Mouse (Mus musculus) intestine, embryonic 16.5 days (tissue): ENCODE measurements around the gene Eif4ebp2. TPM values are rescaled to one million over a fixed set of nuclear protein-coding genes. Genes with fewer than 3 reads are reported as not detected.

Experiments used
- ATAC-seq: fragments of 200-750 bp; cut with Nextera tagmentation; 2 replicates; pipeline ENCODE4 v1.8.0; 2017; ENCODE audit warnings: moderate TSS enrichment, moderate library complexity
- H3K27ac ChIP-seq: fragments of 300-500 bp; sonication (generic); 2 replicates; pipeline ENCODE4 v1.5.1; 2014; ENCODE audit warnings: mild to moderate bottlenecking, low read length
- H3K27me3 ChIP-seq: fragments of 300-500 bp; sonication (generic); replicated peaks from 2 replicates; pipeline ENCODE4 v1.6.1; 2014; ENCODE audit warnings: low read length, control low read depth, mixed read lengths; ENCODE audit not compliant: control insufficient read depth, insufficient read depth
- H3K36me3 ChIP-seq: fragments of 300-500 bp; sonication (generic); 2 replicates; pipeline ENCODE4 v1.6.1; 2014; ENCODE audit warnings: low read length, control low read depth; ENCODE audit not compliant: control insufficient read depth, insufficient read depth
- H3K4me1 ChIP-seq: fragments of 300-500 bp; sonication (generic); 2 replicates; pipeline ENCODE4 v1.6.1; 2014; ENCODE audit warnings: low read length, control low read depth, mixed read lengths; ENCODE audit not compliant: control insufficient read depth, insufficient read depth
- H3K4me2 ChIP-seq: fragments of 300-500 bp; sonication (generic); 2 replicates; pipeline ENCODE4 v1.6.1; 2014; ENCODE audit warnings: low read depth, low read length, control low read depth
- H3K4me3 ChIP-seq: fragments of 300-500 bp; sonication (generic); 2 replicates; pipeline ENCODE4 v1.5.1; 2014; ENCODE audit warnings: mild to moderate bottlenecking, low read length
- H3K9ac ChIP-seq: fragments of 300-500 bp; sonication (generic); 2 replicates; pipeline ENCODE4 v1.6.1; 2014; ENCODE audit warnings: low read depth, low read length
- H3K9me3 ChIP-seq: fragments of 300-500 bp; sonication (generic); 2 replicates; pipeline ENCODE4 v1.6.1; 2016; ENCODE audit warnings: low read length, control low read depth; ENCODE audit not compliant: control insufficient read depth
- WGBS: fragments of 180-500 bp; shearing (Covaris S2); extraction: QIAGEN DNeasy Blood & Tissue Kit; methylation state at CpG from one replicate; pipeline ENCODE4 v1.1.7; 2014; 5-methylcytosine and 5-hydroxymethylcytosine counted together
- polyA plus RNA-seq: library from polyadenylated mRNA; unstranded; fragments of >200 nt; fragmentation: Nextera tagmentation; extraction: Ambion mirVana; gene quantifications from 2 replicates; pipeline ENCODE4 v1.2.1, GENCODE M21; 2015

The Eif4ebp2 gene
- polyA plus RNA-seq, 1 experiment from 2014 or later: 64.1 TPM

DNA sequence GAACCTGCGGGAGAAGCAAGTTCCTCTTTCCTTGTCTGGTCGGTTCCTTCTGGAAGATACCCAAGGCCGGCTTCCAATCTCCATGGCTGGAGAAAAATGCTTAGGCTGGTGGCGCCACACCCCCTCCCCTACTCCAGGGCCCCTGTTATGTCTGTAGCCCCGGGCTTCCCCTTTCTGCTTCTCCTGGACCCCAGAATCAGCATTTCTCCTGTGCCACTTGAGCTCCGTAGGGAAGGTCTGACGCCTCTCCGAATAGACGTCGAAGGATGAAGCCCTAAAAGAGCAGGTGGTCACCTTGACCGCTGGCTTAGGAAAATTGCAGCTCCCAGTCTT is 68.8 kb downstream of the Eif4ebp2 start:
- Histone ChIP-seq H3K9me3 (no peaks in the 10 kb centered on the region), H3K36me3 (no peaks in the 10 kb centered on the region), H3K4me1 (peaks cover 25% of the 10 kb centered on the region), H3K4me3 (peak overlapping the region; percentile 66), H3K27me3 (no peaks in the 10 kb centered on the region), H3K27ac (no peak overlapping the region), H3K4me2 (peak overlapping the region; percentile 93), H3K9ac (peak overlapping the region; percentile 69)
- no peak; the same call in 1 of the 2 replicates for ATAC-seq
- 11% methylated on average over 11 of the region's 11 CpGs for WGBS

GRCm38 (mm10) chr10:61383021-61383714 is 69.3 kb downstream of the Eif4ebp2 start, which contains the start of gene Pald1:
Pald1 (minus strand) TSS chr10:61383530.
- Histone ChIP-seq H3K4me1 (peaks cover 25% of the 10 kb centered on the region), H3K9me3 (no peaks in the 10 kb centered on the region), H3K27ac (no peak within 1 kb of the TSS), H3K4me3 (peak within 1 kb of the TSS; percentile 66), H3K27me3 (no peaks in the 10 kb centered on the region), H3K9ac (peak within 1 kb of the TSS; percentile 69), H3K4me2 (peak within 1 kb of the TSS; percentile 93), H3K36me3 (no peaks in the 10 kb centered on the region)
- ATAC-seq: peak; percentile 90
- WGBS: under 1% methylated on average over 59 of the region's 60 CpGs

DNA sequence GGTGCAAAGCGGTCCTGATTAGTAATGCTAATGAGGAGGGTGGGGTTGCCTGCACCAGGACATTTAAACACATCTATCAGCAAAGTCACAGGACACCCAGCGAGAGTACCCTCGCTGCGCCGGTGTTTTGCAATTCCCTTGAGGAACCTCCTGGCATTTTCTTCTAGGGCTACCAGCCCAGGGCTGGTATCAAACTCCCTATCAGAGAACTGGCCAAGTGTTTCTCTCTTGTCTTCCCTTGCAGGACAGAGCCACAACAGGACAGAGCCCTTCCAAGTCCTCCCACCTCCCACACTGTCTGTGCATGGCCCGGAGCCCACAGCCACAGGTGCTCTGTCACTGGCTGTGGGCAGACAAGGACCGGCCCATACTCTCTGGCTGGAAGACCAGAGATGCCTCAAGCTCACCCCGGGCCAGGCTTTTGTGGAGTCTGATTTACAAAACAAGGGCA is 70.2 kb downstream of the Eif4ebp2 start:
- H3K4me3 ChIP-seq: peak overlapping the region; percentile 66
- ATAC-seq: no peak
- peak overlapping the region; percentile 69 for H3K9ac ChIP-seq
- peak overlapping the region; percentile 93 for H3K4me2 ChIP-seq
- no peaks in the 10 kb centered on the region for H3K36me3 ChIP-seq
- peaks cover 25% of the 10 kb centered on the region for H3K4me1 ChIP-seq
- H3K27ac ChIP-seq: no peak overlapping the region
- no peaks in the 10 kb centered on the region for H3K9me3 ChIP-seq
- 7% methylated on average over 8 of the region's 8 CpGs for WGBS
- H3K27me3 ChIP-seq: no peaks in the 10 kb centered on the region

GRCm38 (mm10) chr10:61381823-61382222 is 70.6 kb downstream of the Eif4ebp2 start:
- peaks cover 25% of the 10 kb centered on the region for H3K4me1 ChIP-seq
- peak overlapping the region; percentile 69 for H3K9ac ChIP-seq
- 13% methylated on average over 8 of the region's 8 CpGs for WGBS
- peak overlapping the region; percentile 93 for H3K4me2 ChIP-seq
- no peaks in the 10 kb centered on the region for H3K27me3 ChIP-seq
- no peak for ATAC-seq
- H3K27ac ChIP-seq: no peak overlapping the region
- H3K36me3 ChIP-seq: no peaks in the 10 kb centered on the region
- peak overlapping the region; percentile 66 for H3K4me3 ChIP-seq
- no peaks in the 10 kb centered on the region for H3K9me3 ChIP-seq

- Histone ChIP-seq H3K36me3 (no peaks in the 10 kb centered on the region), H3K4me1 (peaks cover 25% of the 10 kb centered on the region), H3K27ac (0 out of 2 replicates have a peak overlapping the region, but pooled peaks have one; percentile 10), H3K27me3 (no peaks in the 10 kb centered on the region), H3K4me2 (peak overlapping the region; percentile 14; the same call in 1 of the 2 replicates), H3K9ac (peak overlapping the region; percentile 11; the same call in 1 of the 2 replicates), H3K4me3 (no peak overlapping the region), H3K9me3 (no peaks in the 10 kb centered on the region)
- 25% methylated on average over 9 of the region's 9 CpGs for WGBS
- ATAC-seq: no peak
These were observed 72.3 kb downstream of the Eif4ebp2 start for GRCm38 (mm10) chr10:61380186-61380585.

DNA sequence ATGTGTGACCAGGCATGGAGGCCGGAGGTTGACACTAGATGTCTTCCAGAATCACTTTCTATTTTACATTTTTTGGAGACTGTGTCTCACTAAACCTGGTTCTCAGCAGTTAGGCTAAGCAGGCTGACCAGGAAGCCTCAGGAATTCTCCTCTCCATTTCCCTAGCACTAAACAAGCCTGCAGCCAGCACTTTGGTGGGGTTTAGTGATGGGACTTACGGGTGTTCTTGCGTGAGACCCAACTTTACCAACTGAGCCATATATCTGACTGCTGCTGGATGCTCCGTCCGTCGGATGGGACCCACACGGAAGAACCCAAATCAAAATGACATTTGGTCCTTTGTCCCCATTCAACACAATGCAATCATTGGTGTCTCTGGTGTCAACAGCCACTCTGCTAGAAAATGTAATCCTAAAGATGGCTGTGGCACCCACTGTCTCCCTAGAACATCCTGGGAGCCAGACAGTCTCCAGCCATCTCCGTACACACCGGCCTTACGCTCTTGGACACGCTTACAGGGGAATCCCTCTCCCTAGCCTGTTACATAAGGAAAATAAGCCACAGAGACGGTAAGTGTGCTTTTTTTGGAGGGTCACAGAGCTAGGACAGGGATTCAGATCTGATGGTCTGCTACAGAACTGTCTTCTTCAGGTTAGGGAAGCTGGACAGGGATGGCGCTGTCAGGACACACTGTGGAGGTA is 73.0 kb downstream of the Eif4ebp2 start:
- ATAC-seq: no peak
- Histone ChIP-seq H3K27ac (no peak overlapping the region), H3K36me3 (no peaks in the 10 kb centered on the region), H3K4me2 (no peak overlapping the region), H3K27me3 (no peaks in the 10 kb centered on the region), H3K4me1 (peaks cover 25% of the 10 kb centered on the region), H3K4me3 (no peak overlapping the region), H3K9ac (peak overlapping the region; percentile 11; the same call in 1 of the 2 replicates), H3K9me3 (no peaks in the 10 kb centered on the region)
- 89% methylated on average over 13 of the region's 13 CpGs for WGBS

DNA sequence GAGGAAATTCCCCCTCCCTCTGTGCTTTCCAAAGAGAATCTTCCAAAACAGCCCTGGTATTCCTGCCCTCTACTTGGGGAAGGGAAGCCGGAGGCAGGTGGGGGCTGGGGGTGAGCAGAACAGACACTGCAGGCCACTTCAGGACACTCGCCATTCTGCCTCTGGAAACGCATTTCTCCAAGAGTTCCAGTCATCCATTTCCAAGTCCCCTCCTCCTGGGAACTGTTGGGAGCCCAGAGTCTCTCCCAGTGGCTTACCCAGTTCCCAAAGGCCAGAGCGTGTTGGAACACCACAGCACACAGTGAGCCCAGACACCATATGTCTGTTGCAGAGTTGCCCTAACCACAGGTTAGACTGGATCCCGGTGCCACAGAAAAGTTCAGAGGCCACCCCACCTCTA is 73.8 kb downstream of the Eif4ebp2 start:
- Histone ChIP-seq H3K4me3 (no peak overlapping the region), H3K4me1 (peaks cover 26% of the 10 kb centered on the region), H3K27ac (no peak overlapping the region), H3K4me2 (no peak overlapping the region), H3K27me3 (no peaks in the 10 kb centered on the region), H3K9me3 (no peaks in the 10 kb centered on the region), H3K9ac (no peak overlapping the region), H3K36me3 (no peaks in the 10 kb centered on the region)
- 82% methylated on average over 5 of the region's 5 CpGs for WGBS
- ATAC-seq: no peak

Other genes with a start within 250 kb of the Eif4ebp2 start
- 0.75 TPM in 2 replicates for gene Adamts14, start 179.2 kb downstream of the Eif4ebp2 start, polyA plus RNA-seq
- 0.06 TPM in 1 of 2 replicates, not detected in the other for gene Prf1, start 154.8 kb downstream of the Eif4ebp2 start, polyA plus RNA-seq
- 13.2 and 15.0 TPM in 2 replicates for gene Pald1, start 69.1 kb downstream of the Eif4ebp2 start, polyA plus RNA-seq
- 0.15 and 0.16 TPM in 2 replicates for gene Nodal, start 34.7 kb downstream of the Eif4ebp2 start, polyA plus RNA-seq
- 5.8 TPM in 2 replicates for gene Lrrc20, start 23.1 kb upstream of the Eif4ebp2 start, polyA plus RNA-seq
- 0.05 and 0.16 TPM in 2 replicates for gene Npffr1, start 142.8 kb upstream of the Eif4ebp2 start, polyA plus RNA-seq
- 199 and 233 TPM in 2 replicates for gene Ppa1, start 195.9 kb upstream of the Eif4ebp2 start, polyA plus RNA-seq
- 169 and 178 TPM in 2 replicates for gene Sar1a, start 227.6 kb upstream of the Eif4ebp2 start, polyA plus RNA-seq
- 21.5 and 27.6 TPM in 2 replicates for gene Tysnd1, start 242.9 kb upstream of the Eif4ebp2 start, polyA plus RNA-seq